Mouse (Mus musculus) MEL (cell line): ENCODE results near the gene Hist1h2ag. TPM values are rescaled to one million over a fixed set of nuclear protein-coding genes. Genes with fewer than 3 reads are reported as not detected.
A peak's percentile ranks its signal among the peaks of the same experiment; 100 is the strongest.

Experiments
- DNase-seq: peaks from one replicate; pipeline ENCODE4 v3.0.0; 2011; ENCODE audit warnings: low read depth, low spot score
- H3K27ac ChIP-seq: 2 replicates; pipeline ENCODE4 v1.5.1; 2012; ENCODE audit warnings: low read depth, mild to moderate bottlenecking, control low read depth, low read length, moderate library complexity; ENCODE audit not compliant: control insufficient read depth
- H3K27me3 ChIP-seq, 2 experiments: fragments of 150-350 bp in 1 of 2; sonication (generic) in 1 of 2; 2 replicates each; pipeline ENCODE4 v1.6.1; 2012; ENCODE audit warnings: low read length in 2 of 2, mild to moderate bottlenecking in 2 of 2, improper control_type of control experiment in 1 of 2, moderate library complexity in 1 of 2; ENCODE audit not compliant: insufficient read depth in 2 of 2, control insufficient read depth in 1 of 2
- H3K36me3 ChIP-seq, 2 experiments: 2 replicates each; pipeline ENCODE4 v1.6.1; 2012 to 2014; ENCODE audit warnings: low read length in 2 of 2, improper control_type of control experiment in 1 of 2, inconsistent platforms in 1 of 2, mild to moderate bottlenecking in 1 of 2; ENCODE audit not compliant: insufficient read depth in 2 of 2, control insufficient read depth in 1 of 2
- H3K4me1 ChIP-seq, 2 experiments: fragments of 150-350 bp in 1 of 2; sonication (generic) in 1 of 2; 2 replicates each; pipeline ENCODE4 v1.6.1; 2012; ENCODE audit warnings: low read length in 2 of 2, improper control_type of control experiment in 1 of 2, mild to moderate bottlenecking in 1 of 2; ENCODE audit not compliant: insufficient read depth in 2 of 2, control insufficient read depth in 1 of 2
- H3K4me3 ChIP-seq, 2 experiments: fragments of 150-350 bp in 1 of 2; sonication (generic) in 1 of 2; 2 replicates each; pipeline ENCODE4 v1.5.1; 2012; ENCODE audit warnings: low read depth in 2 of 2, low read length in 2 of 2, mild to moderate bottlenecking in 2 of 2, moderate library complexity in 2 of 2, control low read depth in 1 of 2, improper control_type of control experiment in 1 of 2; ENCODE audit not compliant: control insufficient read depth in 1 of 2, insufficient read depth in 1 of 2
- H3K79me2 ChIP-seq: 2 replicates; pipeline ENCODE4 v1.6.1; 2012; ENCODE audit warnings: mild to moderate bottlenecking, low read length, moderate library complexity; ENCODE audit not compliant: control insufficient read depth, poor library complexity, insufficient read depth
- H3K9ac ChIP-seq: 2 replicates; pipeline ENCODE4 v1.6.1; 2012; ENCODE audit warnings: low read depth, mild to moderate bottlenecking, control low read depth, low read length, moderate library complexity; ENCODE audit not compliant: control insufficient read depth, poor library complexity, severe bottlenecking
- H3K9me3 ChIP-seq: fragments of 150-350 bp; sonication (generic); replicated peaks from 2 replicates; pipeline ENCODE4 v1.6.1; 2012; ENCODE audit warnings: mild to moderate bottlenecking, low read length, improper control_type of control experiment, moderate library complexity; ENCODE audit not compliant: insufficient read depth
- BHLHE40 ChIP-seq: IDR thresholded peaks from 2 replicates; pipeline ENCODE4 v1.6.1; 2012; ENCODE audit warnings: low read depth, mild to moderate bottlenecking, inconsistent platforms, low read length, improper control_type of control experiment, borderline replicate concordance
- CHD2 ChIP-seq: IDR thresholded peaks from 2 replicates; pipeline ENCODE4 v1.6.1; 2011; ENCODE audit warnings: low read length, improper control_type of control experiment
- E2F4 ChIP-seq: IDR thresholded peaks from 2 replicates; pipeline ENCODE4 v1.6.1; 2011; ENCODE audit warnings: low read depth, low read length, improper control_type of control experiment, borderline replicate concordance
- EP300 ChIP-seq, 2 experiments: IDR thresholded peaks; 2 replicates each; pipeline ENCODE4 v1.6.1; 2011; ENCODE audit warnings: improper control_type of control experiment in 2 of 2, low read length in 2 of 2, low read depth in 1 of 2, mild to moderate bottlenecking in 1 of 2
- GATA1 ChIP-seq: IDR thresholded peaks from 2 replicates; pipeline ENCODE4 v1.6.1; 2011; ENCODE audit warnings: low read depth, low read length, improper control_type of control experiment
- MAX ChIP-seq: IDR thresholded peaks from 2 replicates; pipeline ENCODE4 v1.6.1; 2011; ENCODE audit warnings: low read length, improper control_type of control experiment
- MAZ ChIP-seq: IDR thresholded peaks from 2 replicates; pipeline ENCODE4 v1.6.1; 2012; ENCODE audit warnings: low read depth, mild to moderate bottlenecking, inconsistent platforms, low read length, improper control_type of control experiment
- NRF1 ChIP-seq: IDR thresholded peaks from 2 replicates; pipeline ENCODE4 v1.6.1; 2014; ENCODE audit warnings: low read depth, mild to moderate bottlenecking, inconsistent platforms, low read length, improper control_type of control experiment, moderate library complexity; ENCODE audit not compliant: poor library complexity, insufficient read depth, severe bottlenecking
- USF2 ChIP-seq, 2 experiments: IDR thresholded peaks; 2 replicates each; pipeline ENCODE4 v1.6.1; 2011 to 2012; ENCODE audit warnings: improper control_type of control experiment in 2 of 2, low read length in 2 of 2, borderline replicate concordance in 1 of 2, inconsistent platforms in 1 of 2, low read depth in 1 of 2, mild to moderate bottlenecking in 1 of 2; ENCODE audit not compliant: insufficient read depth in 1 of 2
- ZC3H11A ChIP-seq: IDR thresholded peaks from 2 replicates; pipeline ENCODE4 v1.6.1; 2012; ENCODE audit warnings: low read depth, mild to moderate bottlenecking, inconsistent platforms, low read length, improper control_type of control experiment
- ZNF384 ChIP-seq: IDR thresholded peaks from 2 replicates; pipeline ENCODE4 v1.6.1; 2012; ENCODE audit warnings: low read depth, mild to moderate bottlenecking, inconsistent platforms, low read length, improper control_type of control experiment
- polyA plus RNA-seq, 2 experiments: library from polyadenylated mRNA; stranded (reverse) in 1 of 2; unstranded in 1 of 2; fragments of >175 nt in 1 of 2; fragments of >200 nt in 1 of 2; gene quantifications; 2 replicates each; pipeline versions ENCODE4 v1.2.1 to v1.2.4; 2012; ENCODE audit warnings: low replicate concordance in 2 of 2, low read depth in 1 of 2; ENCODE audit not compliant: insufficient read length in 2 of 2, insufficient read depth in 1 of 2, missing spikeins in 1 of 2
- total RNA-seq: library from RNA; depleted of rRNA; stranded (reverse); fragments of 300-350 nt; gene quantifications from 2 replicates; pipeline ENCODE4 v1.2.3, GENCODE M21; 2012

Hist1h2ag gene
- total and polyA plus RNA-seq, 3 experiments = 5.9 to 766 TPM; not detected in 1

GRCm38 (mm10) chr13:22007121-22007510 is 35.6 kb downstream of the Hist1h2ag start (continued):
- TF ChIP-seq ZNF384 = no peak

- Histone ChIP-seq H3K4me1 (peaks cover 0 to 13% of the 10 kb centered on the region in 2 experiments; a peak in 2 of 4 replicates), H3K9me3 (no peaks in the 10 kb centered on the region), H3K27me3 (peaks cover 2 to 10% of the 10 kb centered on the region in 2 experiments; a peak in 3 of 4 replicates), H3K36me3 (peaks cover 0 to 7% of the 10 kb centered on the region in 2 experiments; a peak in 2 of 4 replicates), H3K79me2 (no peaks in the 10 kb centered on the region), H3K4me3 (peak overlapping the region; percentile 51 to 77), H3K27ac (no peak overlapping the region), H3K9ac (peak overlapping the region; percentile 36)
- TF ChIP-seq ZC3H11A = no peak
- peak; percentile 72 for DNase-seq
Measured at GRCm38 (mm10) chr13:22006334-22007120, 36.2 kb downstream of the Hist1h2ag start.

GRCm38 (mm10) chr13:22005605-22006333 is 37.0 kb downstream of the Hist1h2ag start:
- Histone ChIP-seq H3K9ac (peak overlapping the region; percentile 36), H3K27me3 (peaks cover 2 to 10% of the 10 kb centered on the region in 2 experiments; a peak in 3 of 4 replicates), H3K9me3 (no peaks in the 10 kb centered on the region), H3K79me2 (no peaks in the 10 kb centered on the region), H3K27ac (no peak overlapping the region)
- peak; percentile 68 for DNase-seq
- TF ChIP-seq CHD2 = no peak
- peak in 1 of 2 experiments; percentile 3; a peak in 1 of 4 replicates for TF ChIP-seq EP300 (IDR thresholded peaks at IDR 0.05; ENCODE audit: low read depth in 1 of 2, low read length in 2 of 2)
- TF ChIP-seq MAZ = no peak
- 0 out of 2 replicates have a peak, but pooled peaks have one; percentile 13 for TF ChIP-seq BHLHE40
- no peak for TF ChIP-seq USF2 (IDR thresholded peaks at IDR 0.05; ENCODE audit: borderline replicate concordance in 1 of 2, insufficient read depth in 1 of 2, low read depth in 1 of 2, low read length in 2 of 2)
- no peak for TF ChIP-seq NRF1
- peak; percentile 46 for TF ChIP-seq GATA1
- no peak for TF ChIP-seq MAX
- TF ChIP-seq E2F4 = no peak
- TF ChIP-seq, all 39 proteins: peak for 3
- Histone ChIP-seq H3K4me3 (peak overlapping the region; percentile 51 to 77), H3K36me3 (peaks cover 0 to 7% of the 10 kb centered on the region in 2 experiments; a peak in 2 of 4 replicates), H3K4me1 (peaks cover 0 to 18% of the 10 kb centered on the region in 2 experiments; a peak in 2 of 4 replicates)
